Mouse (Mus musculus): ENCODE results near the gene Ebf1. TPM values are rescaled to one million over a fixed set of nuclear protein-coding genes. Genes with fewer than 3 reads are reported as not detected.

Gene Ebf1
- total RNA-seq, 2 experiments from 2014 or later: 2.3 to 3.4 TPM

- no peak for DNase-seq (ENCODE audit: low spot score in 2 of 2)
- no peak overlapping the region for H3K4me3 ChIP-seq
- no peak overlapping the region for H3K27ac ChIP-seq
- TF ChIP-seq CTCF (conservative IDR thresholded peaks at IDR 0.05): no peak
Measured at GRCm38 (mm10) chr11:44776556-44776955, 159.4 kb downstream of the Ebf1 start.

- no peak for TF ChIP-seq CTCF (conservative IDR thresholded peaks at IDR 0.05)
- no peak for DNase-seq (ENCODE audit: low spot score in 2 of 2)
- H3K4me3 ChIP-seq: no peak overlapping the region
- no peak overlapping the region for H3K27ac ChIP-seq
Measured at GRCm38 (mm10) chr11:44777331-44778310, 160.5 kb downstream of the Ebf1 start.

- no peak for DNase-seq (ENCODE audit: low spot score in 2 of 2)
- Histone ChIP-seq H3K27ac (no peak overlapping the region), H3K4me3 (no peak overlapping the region)
- TF ChIP-seq CTCF (conservative IDR thresholded peaks at IDR 0.05): no peak
Measured at GRCm38 (mm10) chr11:44779030-44779429, 161.9 kb downstream of the Ebf1 start.

GRCm38 (mm10) chr11:44784255-44785029 lies 167.3 kb downstream of the Ebf1 start:
- Histone ChIP-seq H3K27ac (no peak overlapping the region), H3K4me3 (no peak overlapping the region)
- no peak for DNase-seq (ENCODE audit: low spot score in 2 of 2)
- no peak for TF ChIP-seq CTCF (conservative IDR thresholded peaks at IDR 0.05)

GRCm38 (mm10) chr11:44785063-44785462 lies 167.9 kb downstream of the Ebf1 start:
- Histone ChIP-seq H3K4me3 (no peak overlapping the region), H3K27ac (no peak overlapping the region)
- TF ChIP-seq CTCF (conservative IDR thresholded peaks at IDR 0.05): no peak
- no peak for DNase-seq (ENCODE audit: low spot score in 2 of 2)

- TF ChIP-seq CTCF (conservative IDR thresholded peaks at IDR 0.05): no peak
- DNase-seq (ENCODE audit: low spot score in 2 of 2): no peak
- H3K27ac ChIP-seq: no peak overlapping the region
- no peak overlapping the region for H3K4me3 ChIP-seq
Measured at GRCm38 (mm10) chr11:44785479-44785878, 168.4 kb downstream of the Ebf1 start.

- Histone ChIP-seq H3K27ac (no peak overlapping the region), H3K4me3 (no peak overlapping the region)
- no peak for TF ChIP-seq CTCF (conservative IDR thresholded peaks at IDR 0.05)
- no peak for DNase-seq (ENCODE audit: low spot score in 2 of 2)
Measured at GRCm38 (mm10) chr11:44788003-44788402, 170.9 kb downstream of the Ebf1 start.

- TF ChIP-seq CTCF (conservative IDR thresholded peaks at IDR 0.05): no peak
- DNase-seq (ENCODE audit: low spot score in 2 of 2): no peak
- H3K4me3 ChIP-seq: no peak overlapping the region
- H3K27ac ChIP-seq: no peak overlapping the region
Measured at GRCm38 (mm10) chr11:44792816-44793215, 175.7 kb downstream of the Ebf1 start.

GRCm38 (mm10) chr11:44794883-44795282 lies 177.8 kb downstream of the Ebf1 start:
- no peak for TF ChIP-seq CTCF (conservative IDR thresholded peaks at IDR 0.05)
- DNase-seq (ENCODE audit: low spot score in 2 of 2): no peak
- no peak overlapping the region for H3K27ac ChIP-seq
- no peak overlapping the region for H3K4me3 ChIP-seq

GRCm38 (mm10) chr11:44795767-44796166 lies 178.7 kb downstream of the Ebf1 start:
- Histone ChIP-seq H3K27ac (no peak overlapping the region), H3K4me3 (no peak overlapping the region)
- TF ChIP-seq CTCF (conservative IDR thresholded peaks at IDR 0.05): no peak
- DNase-seq (ENCODE audit: low spot score in 2 of 2): no peak

GRCm38 (mm10) chr11:44798270-44798669 lies 181.2 kb downstream of the Ebf1 start:
- Histone ChIP-seq H3K4me3 (no peak overlapping the region), H3K27ac (no peak overlapping the region)
- no peak for TF ChIP-seq CTCF (conservative IDR thresholded peaks at IDR 0.05)
- no peak for DNase-seq (ENCODE audit: low spot score in 2 of 2)

- no peak for TF ChIP-seq CTCF (conservative IDR thresholded peaks at IDR 0.05)
- H3K4me3 ChIP-seq: no peak overlapping the region
- DNase-seq (ENCODE audit: low spot score in 2 of 2): no peak
- no peak overlapping the region for H3K27ac ChIP-seq
Measured at GRCm38 (mm10) chr11:44804046-44804445, 186.9 kb downstream of the Ebf1 start.

- peak; percentile 29 to 35 for DNase-seq (ENCODE audit: low spot score in 2 of 2)
- peak; percentile 24 for TF ChIP-seq CTCF (conservative IDR thresholded peaks at IDR 0.05)
- no peak overlapping the region for H3K27ac ChIP-seq
- no peak overlapping the region for H3K4me3 ChIP-seq
Measured at GRCm38 (mm10) chr11:44806589-44806988, 189.5 kb downstream of the Ebf1 start.
